Mouse (Mus musculus) liver, postnatal 0 days (tissue): ENCODE results near the gene Sik1.

ENCODE experiments used
- CTCF ChIP-seq: sonication (generic); IDR thresholded peaks from 2 replicates; pipeline ENCODE4 v1.5.1; 2016; ENCODE audit warnings: antibody characterized with exemption, low read depth
- EP300 ChIP-seq: IDR thresholded peaks from 2 replicates; pipeline ENCODE4 v1.6.1; 2016; ENCODE audit warnings: antibody characterized with exemption, low read depth, mild to moderate bottlenecking

DNA sequence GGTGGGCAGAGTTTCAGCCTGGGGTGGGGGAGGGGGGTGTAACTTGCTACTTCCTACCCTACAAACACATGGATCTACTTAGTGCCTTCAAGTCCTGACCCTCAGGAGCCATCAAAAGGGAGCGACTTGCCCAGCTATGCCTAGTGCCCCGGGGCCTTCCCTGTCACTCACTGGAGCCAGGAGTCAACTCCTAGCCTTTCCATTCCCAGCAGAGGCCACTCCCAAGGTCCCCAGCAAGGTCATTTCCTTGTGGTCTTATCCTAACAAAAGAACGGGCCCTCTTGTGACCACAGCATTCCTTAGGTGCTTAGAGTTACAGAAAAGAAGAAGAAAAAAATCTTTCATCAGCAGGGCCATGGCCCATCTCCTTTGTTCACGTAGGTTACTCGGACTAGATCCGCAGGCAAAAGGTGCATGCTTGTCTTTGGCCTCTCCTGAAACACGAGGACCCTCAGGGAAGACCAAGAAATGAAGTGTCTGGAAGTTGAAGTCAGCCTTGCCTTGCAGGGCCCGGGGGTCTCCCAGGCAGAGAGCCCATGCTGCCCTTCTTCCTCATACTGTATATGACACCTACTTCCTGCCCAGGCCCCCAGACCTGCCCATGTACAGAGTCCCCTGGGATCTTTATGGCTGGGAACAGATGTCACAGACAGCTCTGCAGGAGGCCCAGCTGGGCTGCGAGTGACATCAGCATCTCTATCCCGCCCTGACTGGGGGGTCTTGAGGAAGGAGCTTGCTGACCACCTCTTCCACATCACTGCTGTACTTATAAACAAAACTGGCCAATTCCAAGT is 47.3 kb downstream of the Sik1 start:
- no peak for TF ChIP-seq CTCF
- no peak for TF ChIP-seq EP300
